Mouse (Mus musculus) left cerebral cortex, postnatal 36 days (tissue): ENCODE data around the gene Naa10. TPM values are rescaled to one million over a fixed set of nuclear protein-coding genes. Genes with fewer than 3 reads are reported as not detected.
A peak's percentile ranks its signal among the peaks of the same experiment; 100 is the strongest.

Source experiments
- DNase-seq, 2 experiments: peaks; one replicate each; pipeline ENCODE4 v3.0.0; 2021 to 2022; ENCODE audit warnings: low spot score in 2 of 2, mixed read lengths in 1 of 2
- intact Hi-C: fragments of 180-260 bp; cut with DNase I; formaldehyde crosslinking; loops from one replicate; pipeline ENCODE4 v1.15.1; 2025
- total RNA-seq, 2 experiments: library from RNA; stranded (reverse); gene quantifications; 2 replicates each; pipeline ENCODE4 v1.2.3; 2021

Gene Naa10
- total RNA-seq = 10 to 100 TPM; 52.5 to 54.7 TPM

GRCm38 (mm10) chrX:73921823-73922549, at the start of gene Naa10, which contains the start of gene Arhgap4:
Gene Naa10, minus strand, starts transcription at chrX:73921944.
Gene Arhgap4, minus strand, starts transcription at chrX:73921870.
- DNase-seq = peak; percentile 84 to 87
- intact Hi-C loops = loop anchor here (5.0 kb wide), 1 partner anchor 135 kb away; the partner anchor contains the start of genes Idh3g and Ssr4

- intact Hi-C loops = no loop called here
- DNase-seq = no peak
Observed at GRCm38 (mm10) chrX:73970781-73971180, 49.0 kb upstream of the Naa10 start.

- no peak for DNase-seq
- intact Hi-C loops = loop anchor here (10.0 kb wide), 1 partner anchor 275 kb away; the partner anchor contains the start of gene Flna
Observed at GRCm38 (mm10) chrX:73969729-73970128, 48.0 kb upstream of the Naa10 start.

- intact Hi-C loops = loop anchor here (10.0 kb wide), 1 partner anchor 276 kb away; the partner anchor contains the start of gene Flna
- DNase-seq = no peak
Observed at GRCm38 (mm10) chrX:73969167-73969566, 47.4 kb upstream of the Naa10 start.

DNA sequence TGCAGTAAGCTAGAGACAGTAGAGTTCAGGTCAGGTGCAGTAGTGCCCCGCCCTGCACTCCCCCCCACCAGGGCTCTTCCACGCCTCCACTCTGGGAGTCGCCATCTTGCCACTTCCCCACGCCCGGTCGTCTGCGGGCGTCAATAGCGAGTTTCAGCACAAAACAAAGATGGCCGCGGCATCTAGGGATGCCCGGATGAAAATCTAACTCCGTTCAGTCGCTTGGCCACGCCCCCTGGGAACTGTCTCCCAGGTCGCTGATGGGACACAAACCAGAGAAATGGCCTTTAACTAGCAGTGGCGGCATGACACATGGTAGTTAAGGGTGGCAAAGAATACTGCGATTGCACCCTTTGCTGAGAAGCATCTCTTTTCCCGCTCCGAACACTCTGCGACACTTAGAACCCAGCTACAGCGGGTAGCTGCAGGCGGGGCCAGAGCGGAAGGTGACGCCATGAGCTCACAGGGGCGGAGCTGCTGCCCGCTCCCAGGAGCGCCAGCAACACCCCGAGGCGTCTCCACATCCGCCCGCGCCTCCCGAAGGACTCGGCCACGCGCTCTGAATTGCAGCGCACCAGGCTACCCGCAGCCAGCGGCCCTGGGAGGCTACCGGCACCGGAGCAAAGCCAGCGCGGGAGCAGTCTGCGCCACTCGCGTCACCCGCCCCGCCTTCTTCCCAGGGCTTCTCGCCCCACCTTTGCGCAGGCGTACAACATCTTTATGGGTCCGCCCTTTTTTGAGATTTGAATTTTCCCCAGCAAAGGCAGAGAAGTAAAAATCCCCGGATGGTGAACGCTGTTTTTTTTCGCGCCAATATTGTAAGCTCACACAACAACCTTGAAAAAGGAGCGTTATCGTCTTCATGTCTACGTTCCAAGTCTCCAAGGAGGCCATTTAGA, 45.7 kb upstream of the Naa10 start:
- DNase-seq = peak; percentile 89 to 90
- intact Hi-C loops = loop anchor here (2.0 to 10.0 kb wide), 2 partner anchors 117 to 277 kb away; partner anchors contain the start of gene Flna

GRCm38 (mm10) chrX:73966248-73967176, 44.8 kb upstream of the Naa10 start, which contains the start of gene Hcfc1:
Gene Hcfc1, minus strand, starts transcription at chrX:73966357.
- intact Hi-C loops = loop anchor here (1.0 to 10.0 kb wide), 3 partner anchors 57 to 278 kb away; partner anchors contain the start of genes Flna and Irak1
- peak; percentile 86 for DNase-seq

DNA sequence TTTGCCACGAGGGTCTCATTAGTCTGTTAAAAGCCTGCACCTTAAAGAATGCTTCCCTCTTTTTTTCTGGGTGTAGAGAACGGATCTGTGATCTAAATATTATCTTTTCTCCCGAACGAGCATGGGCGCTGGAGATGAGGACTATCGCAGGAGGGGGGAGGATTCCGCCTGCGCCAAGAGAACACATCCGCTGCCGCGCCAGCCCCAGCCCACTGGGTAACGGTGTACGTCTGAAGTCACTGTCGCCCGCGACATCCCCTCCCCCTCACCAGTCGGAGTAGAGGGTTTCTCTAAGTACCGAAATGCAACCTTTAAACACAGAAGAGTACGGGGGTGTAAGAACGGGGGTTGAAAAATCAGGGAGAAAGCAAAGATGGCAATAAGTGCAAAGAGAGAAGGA, 43.6 kb upstream of the Naa10 start:
- peak; percentile 59 to 67 for DNase-seq
- intact Hi-C loops = loop anchor here (10.0 kb wide), 1 partner anchor 279 kb away; the partner anchor contains the start of gene Flna

- intact Hi-C loops = loop anchor here (10.0 kb wide), 1 partner anchor 280 kb away; the partner anchor contains the start of gene Flna
- no peak for DNase-seq
Observed at GRCm38 (mm10) chrX:73964363-73964762, 42.6 kb upstream of the Naa10 start.

- no peak for DNase-seq
- intact Hi-C loops = no loop called here
Observed at GRCm38 (mm10) chrX:73954988-73955387, 33.2 kb upstream of the Naa10 start.

- intact Hi-C loops = no loop called here
- DNase-seq = no peak
Observed at GRCm38 (mm10) chrX:73952603-73953002, 30.9 kb upstream of the Naa10 start.

DNA sequence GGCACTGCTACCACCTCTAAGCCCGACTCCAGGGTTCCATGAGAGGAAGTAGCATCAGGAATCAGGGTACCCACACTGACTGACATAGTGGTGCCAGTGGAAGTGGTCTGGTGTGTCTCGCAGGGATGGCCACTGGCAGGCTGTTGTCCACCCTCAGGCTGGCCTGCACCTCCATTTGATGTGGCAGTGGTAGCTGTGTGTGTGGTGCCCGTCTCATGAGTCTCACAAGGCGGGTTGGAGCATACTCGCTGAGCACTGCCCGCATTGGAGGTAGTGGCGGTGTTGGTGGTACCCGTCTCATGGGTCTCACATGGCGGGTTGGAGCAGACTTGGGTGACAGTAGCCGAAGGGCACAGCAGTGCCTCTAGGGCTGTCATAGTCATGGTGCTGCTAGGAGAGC, 27.6 kb upstream of the Naa10 start:
- no peak for DNase-seq
- intact Hi-C loops = no loop called here

DNA sequence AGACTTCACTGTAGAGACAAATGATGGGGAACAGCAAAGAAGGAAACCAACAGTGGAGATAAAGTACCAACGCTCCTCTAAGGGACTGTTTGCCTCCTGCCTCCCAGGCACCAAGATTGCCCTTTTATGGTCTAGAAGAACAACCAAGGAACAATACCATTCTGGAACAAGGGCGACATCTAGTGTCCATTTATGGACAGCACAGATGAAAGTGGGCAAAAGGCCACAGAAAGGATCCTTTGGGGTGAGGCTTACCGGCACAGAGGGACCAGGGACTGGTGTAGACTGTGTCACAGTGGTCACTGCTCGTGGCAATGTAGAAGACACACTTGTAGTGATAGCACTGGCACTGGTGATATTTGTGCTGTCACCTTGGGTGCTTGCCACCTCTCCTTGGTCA, 26.9 kb upstream of the Naa10 start:
- peak in 1 of 2 experiments; percentile 26 for DNase-seq
- intact Hi-C loops = no loop called here

- DNase-seq = no peak
- intact Hi-C loops = no loop called here
Observed at GRCm38 (mm10) chrX:73946896-73947295, 25.2 kb upstream of the Naa10 start.

DNA sequence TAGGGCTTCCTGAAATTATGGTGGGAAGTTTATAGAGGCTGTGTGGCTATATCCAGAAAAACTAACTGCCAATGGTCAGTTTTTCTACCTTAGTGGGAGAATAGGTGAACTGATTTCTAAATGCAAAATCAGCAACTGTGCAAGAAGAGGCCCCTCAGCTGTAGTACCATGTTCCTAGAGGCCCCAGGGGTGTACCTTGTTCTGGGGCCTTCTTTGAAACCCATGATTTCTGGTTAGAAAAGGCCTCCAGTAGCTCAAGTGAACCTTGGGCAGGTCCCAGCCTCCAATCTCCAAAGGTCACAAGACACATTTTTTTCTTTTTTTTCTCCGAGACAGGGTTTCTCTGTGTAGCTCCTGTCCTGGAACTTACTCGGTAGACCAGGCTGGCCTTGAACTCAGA, 20.6 kb upstream of the Naa10 start:
- no peak for DNase-seq
- intact Hi-C loops = no loop called here

DNA sequence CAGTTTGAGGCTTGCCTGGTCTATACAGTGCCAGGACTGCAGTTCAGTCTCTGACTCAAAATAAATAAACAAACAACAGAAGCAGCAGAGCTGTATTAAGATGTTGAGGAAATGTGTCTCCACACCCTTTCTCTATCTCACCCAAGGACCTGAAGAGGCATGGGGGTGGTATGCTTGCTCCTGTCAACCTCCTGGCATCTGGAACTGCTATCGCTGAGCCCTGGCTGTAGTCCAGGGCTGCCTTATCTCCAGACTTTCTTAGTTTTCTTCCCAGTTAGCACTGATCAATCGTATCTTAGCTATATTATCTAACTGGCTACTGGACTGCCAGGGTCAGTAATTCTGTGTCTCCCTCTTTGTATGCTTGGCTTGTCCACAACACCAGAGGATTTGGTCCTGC, 20.1 kb upstream of the Naa10 start:
- intact Hi-C loops = no loop called here
- DNase-seq = no peak

GRCm38 (mm10) chrX:73931871-73932270, 10.1 kb upstream of the Naa10 start:
- intact Hi-C loops = no loop called here
- DNase-seq = no peak

GRCm38 (mm10) chrX:73930402-73931062, 8.8 kb upstream of the Naa10 start, which contains the start of gene Renbp:
Gene Renbp, minus strand, starts transcription at chrX:73930850.
- DNase-seq = peak in 1 of 2 experiments; percentile 18
- intact Hi-C loops = no loop called here

- DNase-seq = no peak
- intact Hi-C loops = loop anchor here (5.0 kb wide), 1 partner anchor 135 kb away; the partner anchor contains the start of genes Idh3g and Ssr4
Observed at GRCm38 (mm10) chrX:73922550-73922882, 772 bp upstream of the Naa10 start.
